Mouse (Mus musculus) left cerebral cortex, postnatal 14 days (tissue): ENCODE results near the gene Anks1b. TPM values are rescaled to one million over a fixed set of nuclear protein-coding genes. Genes with fewer than 3 reads are reported as not detected.

Experiments
- DNase-seq, 2 experiments: peaks; one replicate each; pipeline ENCODE4 v3.0.0; 2021 to 2022; ENCODE audit warnings: low spot score in 2 of 2, mixed read lengths in 1 of 2
- intact Hi-C: fragments of 180-260 bp; cut with DNase I; formaldehyde crosslinking; loops from one replicate; pipeline ENCODE4 v1.15.1; 2025
- total RNA-seq, 2 experiments: library from RNA; stranded (reverse); gene quantifications; 2 replicates each; pipeline ENCODE4 v1.2.3; 2021

Anks1b gene
- total RNA-seq, 2 experiments from 2014 or later, result 452 to 460 TPM

- no peak for DNase-seq
- intact Hi-C loops, result loop anchor here (5.0 to 10.0 kb wide), 2 partner anchors 103 to 191 kb away; no protein-coding TSS in a partner anchor
Measured at GRCm38 (mm10) chr10:90685367-90685766, 812.1 kb downstream of the Anks1b start.

DNA sequence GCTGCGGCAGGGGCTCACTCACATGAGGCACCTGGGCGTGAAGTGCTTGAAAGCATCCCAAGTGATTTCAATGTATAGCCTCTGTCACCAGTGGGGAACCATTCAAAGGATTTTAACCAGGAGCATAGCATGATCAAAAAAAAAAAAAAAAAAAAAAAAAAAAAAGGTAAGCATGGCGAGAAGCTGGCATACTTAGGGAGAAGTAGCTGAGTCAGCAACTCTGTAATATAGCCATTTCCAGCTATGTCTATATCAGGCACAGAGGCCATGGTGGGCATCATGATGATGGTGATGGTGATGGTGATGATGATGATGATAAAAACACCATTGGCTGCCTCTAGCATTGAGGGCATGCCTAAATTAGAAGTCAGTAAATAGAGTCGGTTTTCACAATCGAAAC is 814.8 kb downstream of the Anks1b start:
- DNase-seq, result no peak

DNA sequence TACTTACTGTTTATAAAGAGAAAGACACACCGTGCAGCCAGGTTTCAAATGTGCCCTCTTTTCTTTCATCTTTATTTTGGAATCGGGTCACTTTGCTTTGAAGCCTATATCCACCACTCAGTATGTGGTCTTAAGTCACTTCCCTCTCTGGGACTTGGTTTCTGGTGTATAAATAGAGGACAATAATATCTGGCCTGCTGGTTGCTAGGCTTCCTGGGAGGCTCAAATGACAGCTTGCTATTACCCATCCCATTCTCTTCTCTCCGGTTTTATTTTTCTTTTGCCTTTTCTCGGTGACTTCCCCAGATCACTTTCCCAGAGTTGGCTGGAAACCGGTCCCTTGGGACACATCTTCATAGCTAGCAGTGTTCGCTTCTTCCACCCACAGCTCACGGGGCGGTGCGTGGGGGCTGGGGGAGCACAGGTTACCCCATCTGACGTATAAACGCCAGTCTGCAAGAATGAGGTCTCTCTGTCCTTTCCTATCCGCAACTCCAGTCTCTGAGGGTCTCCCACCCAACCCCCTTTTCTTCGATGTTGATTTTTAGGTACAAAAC is 815.5 kb downstream of the Anks1b start:
- intact Hi-C loops, result loop anchor here (5.0 to 10.0 kb wide), 2 partner anchors 106 to 194 kb away; no protein-coding TSS in a partner anchor
- DNase-seq, result no peak

More for the DNA sequence above, 814.8 kb downstream of the Anks1b start:
- intact Hi-C loops, result loop anchor here (5.0 to 10.0 kb wide), 2 partner anchors 106 to 193 kb away; no protein-coding TSS in a partner anchor

DNA sequence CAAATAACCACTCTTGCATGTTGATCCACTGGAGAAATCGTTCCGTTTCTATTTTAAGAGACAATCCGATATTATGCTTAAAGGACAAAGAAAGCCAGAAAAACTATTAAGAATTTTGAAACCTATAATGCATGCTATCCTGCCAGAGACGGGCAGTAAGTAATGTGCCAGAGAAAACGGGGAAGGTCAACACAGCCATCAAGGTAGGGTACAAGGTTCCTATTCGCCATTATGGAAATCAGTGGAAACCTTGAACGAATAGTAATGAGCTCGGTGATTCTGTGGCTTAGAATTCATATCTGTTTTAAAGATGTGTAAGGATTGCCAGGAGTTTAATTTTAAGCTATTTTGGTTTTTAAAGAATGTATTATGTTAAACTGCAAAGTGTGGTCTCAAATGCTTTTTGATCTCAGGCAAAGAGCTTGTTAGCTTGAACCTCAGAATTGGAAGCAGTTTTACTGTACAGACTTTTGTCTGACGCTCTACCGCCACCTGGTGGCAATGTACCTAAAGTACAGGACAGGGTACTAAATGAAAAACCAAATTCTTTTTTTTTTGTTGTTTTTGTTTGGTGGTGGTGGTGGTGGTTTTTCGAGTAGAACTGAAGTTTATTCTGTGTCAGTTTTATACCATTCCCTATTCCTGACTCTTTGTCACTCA is 816.7 kb downstream of the Anks1b start:
- intact Hi-C loops, result loop anchor here (2.0 to 10.0 kb wide), 4 partner anchors 108 to 608 kb away; no protein-coding TSS in a partner anchor

DNA sequence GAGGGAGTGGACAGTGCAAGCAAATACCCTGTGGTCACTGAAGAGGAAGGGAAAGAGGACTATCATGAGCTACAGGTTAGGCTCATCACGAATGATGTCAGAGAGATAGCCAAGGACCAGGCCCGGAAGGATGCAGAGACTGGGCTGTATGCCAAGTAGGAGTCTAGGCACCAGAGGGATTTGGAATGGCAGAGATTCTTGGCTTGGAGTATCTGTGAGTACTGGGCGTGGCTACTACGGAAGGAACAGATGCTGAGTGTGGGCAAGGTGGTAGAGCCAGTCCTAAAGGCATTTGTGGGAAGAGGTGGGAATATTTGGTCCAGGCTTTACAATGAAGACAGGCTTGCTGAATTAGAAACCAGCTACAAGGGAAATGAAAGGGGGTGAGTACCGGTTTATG is 823.4 kb downstream of the Anks1b start:
- DNase-seq, result peak; percentile 60 to 63
- intact Hi-C loops, result no loop called here

More for the DNA sequence above, 816.7 kb downstream of the Anks1b start:
- DNase-seq, result peak; percentile 78 to 85

GRCm38 (mm10) chr10:90697413-90697812 is 824.1 kb downstream of the Anks1b start:
- intact Hi-C loops, result no loop called here
- DNase-seq, result no peak

DNA sequence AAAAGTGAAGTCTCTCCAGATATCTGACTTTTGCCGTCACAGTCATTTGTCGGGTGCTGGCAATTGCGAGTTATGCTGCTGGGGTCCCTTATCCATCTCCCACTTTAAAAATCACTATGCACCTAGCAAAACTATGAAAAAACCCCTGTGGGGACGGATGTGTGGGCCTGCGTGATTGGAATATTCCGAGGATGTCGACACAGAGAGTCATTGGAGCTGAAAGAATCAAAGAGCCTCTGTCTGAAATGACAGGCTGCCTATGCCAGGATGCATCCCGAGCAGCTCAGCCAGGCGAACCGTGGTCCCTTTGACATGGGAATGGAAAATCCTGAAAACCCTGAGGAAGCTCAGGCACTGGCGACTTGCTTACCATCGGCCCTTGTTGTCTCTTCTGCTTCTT is 825.9 kb downstream of the Anks1b start:
- intact Hi-C loops, result no loop called here
- no peak for DNase-seq

DNA sequence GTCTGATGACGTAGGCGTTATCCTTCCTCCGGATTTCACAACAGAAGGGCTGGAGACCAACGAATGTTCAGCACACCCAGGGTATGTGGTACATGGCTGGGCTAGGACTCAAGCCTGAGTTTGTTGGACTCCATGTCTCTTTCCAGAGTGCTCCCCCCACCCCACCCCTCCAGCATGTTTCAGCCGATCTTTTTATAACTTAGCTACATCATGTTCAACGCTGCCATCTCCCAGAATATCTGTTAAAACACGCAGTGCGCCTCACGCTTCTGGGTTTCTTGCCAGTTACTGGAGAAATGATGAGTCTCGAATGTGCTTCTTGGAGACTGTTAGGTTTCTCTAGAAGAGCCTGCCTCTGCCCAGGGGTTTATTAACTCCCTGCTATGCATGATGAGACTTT is 831.3 kb downstream of the Anks1b start:
- intact Hi-C loops, result no loop called here
- peak; percentile 81 to 91 for DNase-seq

- no peak for DNase-seq
- intact Hi-C loops, result no loop called here
Measured at GRCm38 (mm10) chr10:90708822-90709601, 835.7 kb downstream of the Anks1b start.

- intact Hi-C loops, result no loop called here
Measured at GRCm38 (mm10) chr10:90709602-90709931, 836.3 kb downstream of the Anks1b start.

DNA sequence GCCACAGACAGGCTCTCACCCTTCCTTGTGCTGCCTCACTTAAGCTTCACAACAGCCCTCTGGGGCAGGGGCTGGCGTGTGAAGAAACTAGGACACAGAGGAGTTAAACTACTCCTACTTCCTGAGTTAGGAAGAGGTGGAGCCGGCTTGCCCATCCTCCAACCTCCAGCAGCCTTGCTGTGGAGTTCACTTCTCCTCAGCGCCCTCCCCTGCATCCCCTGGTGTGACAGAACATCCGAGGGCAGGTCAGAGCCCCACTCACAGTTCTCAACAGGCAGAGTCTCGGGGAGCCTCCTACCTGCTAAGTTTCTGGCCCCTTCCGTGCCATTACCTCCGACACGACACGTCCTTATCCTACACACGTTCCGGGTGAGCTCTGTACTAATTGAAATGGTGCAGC is 844.7 kb downstream of the Anks1b start:
- intact Hi-C loops, result no loop called here
- no peak for DNase-seq

More at GRCm38 (mm10) chr10:90709602-90709931, 836.3 kb downstream of the Anks1b start:
- no peak for DNase-seq

DNA sequence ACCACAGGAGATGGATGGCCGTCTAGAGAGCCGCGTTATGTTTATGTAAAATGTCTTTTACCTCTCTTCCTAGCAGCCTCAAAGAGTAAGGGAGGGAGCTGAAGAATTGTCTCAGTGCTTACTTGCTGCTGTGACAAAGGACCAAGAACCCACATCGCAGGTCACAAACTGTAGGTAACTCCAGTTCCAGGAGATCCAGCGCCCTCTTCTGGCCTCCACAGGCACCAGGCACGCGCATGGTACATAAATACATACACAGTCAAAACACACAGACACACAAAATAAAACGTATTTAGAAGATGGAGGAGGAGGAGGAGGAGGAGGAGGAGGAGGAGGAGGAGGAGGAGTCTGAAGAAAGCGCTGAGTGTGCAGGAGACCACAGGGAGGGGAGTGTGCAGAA is 845.4 kb downstream of the Anks1b start:
- intact Hi-C loops, result no loop called here
- DNase-seq, result no peak

- no peak for DNase-seq
- intact Hi-C loops, result no loop called here
Measured at GRCm38 (mm10) chr10:90719996-90720395, 846.7 kb downstream of the Anks1b start.

DNA sequence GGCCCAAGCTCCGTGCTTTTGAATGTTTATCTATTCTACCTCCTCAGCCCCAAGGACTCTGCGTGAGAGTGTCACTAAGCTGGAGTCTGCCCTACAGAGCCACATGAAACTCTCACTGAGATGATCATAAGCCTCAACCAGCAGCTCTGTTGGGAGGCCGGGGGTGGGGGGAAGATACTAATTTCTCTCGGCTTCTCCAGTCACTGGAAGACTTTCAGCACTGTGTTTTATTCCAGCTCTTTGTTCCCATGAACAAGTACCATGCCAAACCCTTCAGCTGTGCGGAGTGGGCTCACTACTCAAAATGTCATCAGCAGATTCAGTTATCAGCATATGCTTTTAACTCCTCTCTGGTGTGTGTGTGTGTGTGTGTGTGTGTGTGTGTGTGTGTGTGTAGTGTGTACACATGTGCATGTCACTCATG is 849.8 kb downstream of the Anks1b start:
- intact Hi-C loops, result no loop called here

GRCm38 (mm10) chr10:90723941-90724341 is 850.6 kb downstream of the Anks1b start:
- intact Hi-C loops, result no loop called here
- peak; percentile 68 to 85 for DNase-seq

More for the DNA sequence above, 849.8 kb downstream of the Anks1b start:
- peak; percentile 63 to 81 for DNase-seq

- intact Hi-C loops, result loop anchor here (5.0 kb wide), 1 partner anchor 307 kb away; no protein-coding TSS in a partner anchor
- DNase-seq, result no peak
Measured at GRCm38 (mm10) chr10:90724931-90725330, 851.6 kb downstream of the Anks1b start.

DNA sequence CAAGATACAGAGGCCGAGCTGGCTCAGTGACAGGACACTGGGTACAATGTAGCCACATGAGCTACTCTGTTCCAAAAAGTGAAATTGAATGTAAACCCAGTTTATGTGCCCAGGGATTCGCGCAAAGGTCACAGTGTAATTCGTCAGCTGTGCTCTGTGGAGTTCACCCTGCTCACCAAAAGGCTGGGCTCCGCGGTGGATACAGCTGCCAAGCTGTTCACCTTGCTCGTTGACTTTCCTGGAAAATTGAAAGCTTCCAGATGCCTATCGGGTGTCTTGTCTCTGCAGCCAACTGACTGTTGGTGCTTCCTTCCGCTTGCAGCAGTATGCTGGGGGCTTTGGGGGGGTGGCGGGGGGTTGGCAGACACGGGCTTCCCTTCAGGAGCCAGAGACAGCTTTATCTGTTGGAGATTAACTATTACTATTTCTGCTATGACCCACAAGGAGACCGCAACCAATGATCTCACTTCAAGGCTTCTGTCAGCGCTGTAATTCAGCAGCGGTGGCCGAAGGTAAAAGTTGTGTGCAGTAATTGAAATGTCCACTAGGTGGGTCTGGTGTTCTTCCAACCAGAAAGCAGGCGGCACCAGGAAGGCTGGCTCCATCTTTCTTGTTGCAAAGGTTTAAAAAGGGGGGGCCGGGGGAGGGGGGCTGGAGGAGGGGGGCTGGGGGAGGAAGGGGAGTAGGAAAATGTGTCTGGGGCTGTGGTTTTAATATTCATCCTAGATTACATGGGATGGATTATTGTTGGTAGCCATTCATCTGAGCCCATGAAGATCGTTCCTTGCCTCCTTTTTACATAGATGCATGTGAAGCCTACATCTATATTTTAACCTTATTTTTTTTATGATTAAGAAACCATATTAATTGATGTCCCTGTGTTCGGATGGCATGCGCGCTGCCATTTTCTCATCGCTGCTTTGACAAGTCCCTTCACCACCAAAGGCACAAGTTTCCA is 855.4 kb downstream of the Anks1b start:
- peak; percentile 90 to 92 for DNase-seq
- intact Hi-C loops, result loop anchor here (5.0 kb wide), 1 partner anchor 304 kb away; no protein-coding TSS in a partner anchor

GRCm38 (mm10) chr10:90729527-90729926 is 856.2 kb downstream of the Anks1b start:
- DNase-seq, result no peak
- intact Hi-C loops, result loop anchor here (5.0 kb wide), 1 partner anchor 303 kb away; no protein-coding TSS in a partner anchor

GRCm38 (mm10) chr10:90732823-90733222 is 859.5 kb downstream of the Anks1b start:
- intact Hi-C loops, result no loop called here
- no peak for DNase-seq
